Mouse (Mus musculus) kidney, adult 2 months (tissue): ENCODE data around the gene Trpv6.

ENCODE experiments used
- CTCF ChIP-seq: fragments of 200-500 bp; conservative IDR thresholded peaks from 2 replicates; pipeline ENCODE4 v1.5.1; 2011; ENCODE audit warnings: low read depth, mild to moderate bottlenecking, control low read depth, low read length, moderate library complexity, mixed read lengths; ENCODE audit not compliant: insufficient read depth, insufficient read length
- POLR2A ChIP-seq: fragments of 200-500 bp; IDR thresholded peaks from one replicate; pipeline ENCODE4 v1.6.1; 2011; ENCODE audit warnings: low read depth, low read length, control low read depth

DNA sequence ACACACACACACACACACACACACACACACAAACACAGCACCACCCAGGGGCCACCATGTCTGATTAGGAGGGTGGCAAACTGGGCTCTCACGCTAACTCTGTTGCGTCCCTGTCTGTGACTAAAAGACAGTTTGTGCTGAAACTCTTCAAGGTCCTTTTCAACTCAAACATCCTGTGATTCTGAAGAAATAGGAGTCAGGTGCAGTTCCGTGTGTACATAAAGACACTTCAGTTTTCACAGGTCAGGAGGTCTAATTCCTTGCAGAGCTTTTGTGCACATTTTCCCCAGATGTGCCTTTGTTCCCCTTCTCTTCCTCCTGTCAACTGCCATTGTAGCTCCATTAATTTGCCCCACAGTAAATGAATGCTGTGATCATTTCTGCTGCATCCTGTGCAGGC is 4.2 kb upstream of the Trpv6 start:
- TF ChIP-seq CTCF (no peak), POLR2A (no peak)
